Mouse (Mus musculus): ENCODE measurements around the gene Pxdn. TPM values are rescaled to one million over a fixed set of nuclear protein-coding genes. Genes with fewer than 3 reads are reported as not detected.

Pxdn gene
- polyA plus RNA-seq, 1 experiment from 2014 or later: 116 TPM

DNA sequence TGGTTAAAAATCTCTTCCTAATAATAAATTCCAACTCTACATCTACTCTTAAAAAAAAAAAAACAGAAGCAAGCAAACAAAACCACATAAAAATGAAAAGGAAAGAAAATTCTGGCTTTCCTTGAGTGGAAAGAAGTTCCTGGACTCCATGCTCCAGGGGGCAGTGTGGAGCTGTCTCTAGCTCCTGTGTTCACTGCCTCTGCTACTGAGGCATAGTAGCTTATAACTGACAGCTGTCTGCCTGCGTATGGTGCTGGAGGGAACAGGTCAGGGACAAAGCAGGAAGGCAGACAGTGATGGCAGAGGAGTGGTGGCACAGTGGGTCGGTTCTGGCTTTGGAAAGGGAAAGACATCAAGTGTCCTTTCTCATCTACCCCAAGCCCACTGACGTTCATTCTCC is 10.5 kb upstream of the Pxdn start:
- Histone ChIP-seq H3K9ac (ENCODE audit: low read length) (no peak overlapping the region), H3K4me2 (ENCODE audit: low read length) (no peak overlapping the region), H3K4me1 (replicated peaks; ENCODE audit: control insufficient read depth, insufficient read depth, low read length) (no peaks in the 10 kb centered on the region), H3K27ac (ENCODE audit: low read depth) (no peak overlapping the region), H3K27me3 (replicated peaks; ENCODE audit: control insufficient read depth, insufficient read depth, low read length) (no peaks in the 10 kb centered on the region), H3K9me3 (ENCODE audit: control insufficient read depth, low read length) (no peaks in the 10 kb centered on the region), H3K4me3 (ENCODE audit: low read depth, low read length) (no peak overlapping the region), H3K36me3 (ENCODE audit: control insufficient read depth, insufficient read depth, low read length) (no peaks in the 10 kb centered on the region)
- 50% methylated on average over 3 of the region's 3 CpGs for WGBS
- ATAC-seq (replicated peaks; ENCODE audit: low FRiP score, low TSS enrichment, low read depth): no peak
- no peak for DNase-seq (ENCODE audit: low spot score)

DNA sequence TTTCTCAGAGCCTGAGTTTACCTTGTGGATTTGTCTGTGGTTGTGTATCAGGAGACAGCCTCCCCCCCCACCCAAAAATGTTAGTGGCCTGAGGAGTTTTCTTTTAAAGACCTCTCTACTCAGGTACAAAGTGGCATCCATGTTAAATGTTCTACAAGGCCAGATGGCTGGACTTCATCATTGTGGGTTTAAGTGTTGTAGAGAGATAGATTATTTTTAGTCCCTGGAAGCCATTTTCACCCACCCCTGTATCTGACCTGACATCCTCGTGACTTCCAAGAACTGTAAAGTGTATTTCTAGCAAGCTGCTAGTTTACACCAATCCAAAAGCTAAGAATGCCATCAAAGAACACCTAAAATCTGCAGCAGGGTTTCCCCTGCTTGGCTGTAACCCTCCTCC is 6.8 kb upstream of the Pxdn start:
- no peak for ATAC-seq (replicated peaks; ENCODE audit: low FRiP score, low TSS enrichment, low read depth)
- Histone ChIP-seq H3K36me3 (ENCODE audit: control insufficient read depth, insufficient read depth, low read length) (no peaks in the 10 kb centered on the region), H3K27me3 (replicated peaks; ENCODE audit: control insufficient read depth, insufficient read depth, low read length) (no peaks in the 10 kb centered on the region), H3K4me1 (replicated peaks; ENCODE audit: control insufficient read depth, insufficient read depth, low read length) (no peaks in the 10 kb centered on the region), H3K4me2 (ENCODE audit: low read length) (no peak overlapping the region), H3K9me3 (ENCODE audit: control insufficient read depth, low read length) (no peaks in the 10 kb centered on the region), H3K9ac (ENCODE audit: low read length) (no peak overlapping the region), H3K27ac (ENCODE audit: low read depth) (no peak overlapping the region), H3K4me3 (ENCODE audit: low read depth, low read length) (no peak overlapping the region)
- WGBS: 50% methylated on average over 1 of the region's 1 CpGs
- DNase-seq (ENCODE audit: low spot score): no peak

DNA sequence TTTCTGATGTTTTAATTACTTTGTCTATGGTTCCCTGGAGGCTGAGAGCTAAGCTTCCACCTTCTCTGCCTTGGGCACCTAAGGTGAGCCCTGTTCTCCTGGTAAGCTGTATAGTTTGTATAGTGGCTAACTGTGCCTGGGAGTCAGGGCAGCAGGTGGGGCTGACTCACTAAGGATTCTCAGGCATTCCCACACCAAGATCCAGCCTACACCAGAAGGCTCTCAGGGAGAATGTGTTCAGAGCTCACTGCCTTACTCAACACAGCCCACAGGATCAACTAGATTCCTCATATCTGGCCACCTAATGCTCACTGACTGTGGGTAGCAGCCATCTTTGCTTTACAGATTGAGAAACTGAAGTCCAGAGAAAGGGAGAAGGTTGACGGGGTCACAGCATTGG is 4.5 kb upstream of the Pxdn start:
- Histone ChIP-seq H3K27me3 (replicated peaks; ENCODE audit: control insufficient read depth, insufficient read depth, low read length) (no peaks in the 10 kb centered on the region), H3K27ac (ENCODE audit: low read depth) (no peak overlapping the region), H3K9ac (ENCODE audit: low read length) (no peak overlapping the region), H3K9me3 (ENCODE audit: control insufficient read depth, low read length) (no peaks in the 10 kb centered on the region), H3K4me3 (ENCODE audit: low read depth, low read length) (no peak overlapping the region), H3K4me1 (replicated peaks; ENCODE audit: control insufficient read depth, insufficient read depth, low read length) (no peaks in the 10 kb centered on the region; the same call in 1 of the 2 replicates), H3K36me3 (ENCODE audit: control insufficient read depth, insufficient read depth, low read length) (no peaks in the 10 kb centered on the region), H3K4me2 (ENCODE audit: low read length) (no peak overlapping the region)
- no peak for ATAC-seq (replicated peaks; ENCODE audit: low FRiP score, low TSS enrichment, low read depth)
- 93% methylated on average over 1 of the region's 1 CpGs for WGBS
- no peak for DNase-seq (ENCODE audit: low spot score)

DNA sequence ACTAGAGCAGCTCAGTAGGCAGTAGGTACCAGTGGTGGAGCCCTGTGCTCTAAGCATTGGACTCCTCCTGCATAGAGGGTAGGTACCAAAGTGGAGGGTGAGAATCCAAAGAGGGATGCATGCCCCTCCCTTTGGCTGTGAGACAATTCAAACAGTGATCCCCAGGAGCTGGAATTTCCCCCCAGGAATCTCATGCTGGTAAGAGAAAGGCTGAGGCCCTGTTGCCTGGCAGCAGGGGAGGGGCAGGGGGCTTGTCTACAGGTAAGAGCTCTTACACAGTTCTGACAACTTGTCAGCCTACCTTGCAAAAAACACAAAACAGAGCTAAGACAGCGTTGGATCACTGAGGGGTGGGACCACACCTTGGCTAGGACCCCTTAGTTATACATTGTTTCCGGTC is 3.9 kb upstream of the Pxdn start:
- DNase-seq (ENCODE audit: low spot score): no peak
- no peak overlapping the region for H3K4me3 ChIP-seq (ENCODE audit: low read depth, low read length)
- H3K27me3 ChIP-seq (replicated peaks; ENCODE audit: control insufficient read depth, insufficient read depth, low read length): no peaks in the 10 kb centered on the region
- H3K4me2 ChIP-seq (ENCODE audit: low read length): no peak overlapping the region
- H3K9me3 ChIP-seq (ENCODE audit: control insufficient read depth, low read length): no peaks in the 10 kb centered on the region
- H3K4me1 ChIP-seq (replicated peaks; ENCODE audit: control insufficient read depth, insufficient read depth, low read length): no peaks in the 10 kb centered on the region; the same call in 1 of the 2 replicates
- no peak overlapping the region for H3K9ac ChIP-seq (ENCODE audit: low read length)
- ATAC-seq (replicated peaks; ENCODE audit: low FRiP score, low TSS enrichment, low read depth): no peak
- no peak overlapping the region for H3K27ac ChIP-seq (ENCODE audit: low read depth)
- WGBS: 61% methylated on average over 2 of the region's 2 CpGs
- H3K36me3 ChIP-seq (ENCODE audit: control insufficient read depth, insufficient read depth, low read length): no peaks in the 10 kb centered on the region

DNA sequence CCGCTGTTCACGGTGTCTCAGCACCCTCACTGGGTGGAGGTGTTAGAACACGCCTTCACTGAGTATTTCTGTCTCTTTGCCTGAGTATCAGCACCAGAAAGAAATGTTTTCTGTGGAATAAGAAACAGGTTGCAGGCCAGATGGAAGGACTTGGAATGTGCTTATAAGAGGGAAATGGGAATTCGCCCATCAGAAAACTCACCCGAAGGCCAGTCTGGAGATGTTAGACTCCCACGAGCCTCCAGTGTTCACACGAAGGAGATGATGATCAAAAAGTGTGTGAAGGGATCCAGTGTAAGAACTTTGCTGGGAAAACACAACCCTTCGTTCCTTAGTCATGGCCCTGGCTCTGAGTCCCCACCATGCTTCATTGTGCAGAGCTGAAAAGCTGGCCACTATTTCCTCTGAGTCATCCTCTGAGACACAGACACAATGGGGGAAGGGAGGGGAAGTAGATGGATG is 3.3 kb upstream of the Pxdn start:
- Histone ChIP-seq H3K4me2 (ENCODE audit: low read length) (no peak overlapping the region), H3K27ac (ENCODE audit: low read depth) (no peak overlapping the region), H3K9ac (ENCODE audit: low read length) (no peak overlapping the region), H3K4me3 (ENCODE audit: low read depth, low read length) (no peak overlapping the region), H3K9me3 (ENCODE audit: control insufficient read depth, low read length) (no peaks in the 10 kb centered on the region), H3K4me1 (replicated peaks; ENCODE audit: control insufficient read depth, insufficient read depth, low read length) (no peaks in the 10 kb centered on the region; the same call in none of the 2 replicates), H3K36me3 (ENCODE audit: control insufficient read depth, insufficient read depth, low read length) (no peaks in the 10 kb centered on the region), H3K27me3 (replicated peaks; ENCODE audit: control insufficient read depth, insufficient read depth, low read length) (no peaks in the 10 kb centered on the region)
- no peak for DNase-seq (ENCODE audit: low spot score)
- WGBS: 73% methylated on average over 8 of the region's 8 CpGs
- ATAC-seq (replicated peaks; ENCODE audit: low FRiP score, low TSS enrichment, low read depth): no peak

DNA sequence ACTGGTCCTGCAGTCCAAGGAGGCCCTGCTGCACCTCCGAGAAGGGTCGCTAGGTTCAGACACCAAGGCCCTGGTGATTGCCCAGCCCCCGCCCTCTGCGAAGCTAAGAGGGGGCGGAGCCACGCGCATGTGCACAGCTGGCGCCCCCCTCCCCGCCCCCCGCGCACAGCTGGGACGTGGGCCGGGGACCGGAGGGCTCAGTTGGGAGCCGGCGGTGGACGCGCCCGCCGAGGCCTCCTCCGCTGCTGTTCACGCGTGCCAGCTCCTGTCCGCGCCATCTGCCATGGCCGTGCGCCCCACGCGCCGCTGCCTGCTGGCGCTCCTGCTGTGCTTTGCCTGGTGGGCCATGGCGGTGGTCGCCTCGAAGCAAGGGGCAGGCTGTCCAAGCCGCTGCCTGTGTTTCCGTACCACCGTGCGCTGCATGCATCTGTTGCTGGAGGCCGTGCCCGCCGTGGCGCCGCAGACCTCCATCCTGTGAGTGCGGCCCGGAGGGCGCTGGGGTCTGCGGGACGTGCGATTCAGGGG is 505 bp downstream of the Pxdn start:
- H3K4me1 ChIP-seq (replicated peaks; ENCODE audit: control insufficient read depth, insufficient read depth, low read length): peaks cover 21% of the 10 kb centered on the region
- peaks cover 3% of the 10 kb centered on the region; the same call in 1 of the 2 replicates for H3K36me3 ChIP-seq (ENCODE audit: control insufficient read depth, insufficient read depth, low read length)
- ATAC-seq (replicated peaks; ENCODE audit: low FRiP score, low TSS enrichment, low read depth) (peak; percentile 89), DNase-seq (ENCODE audit: low spot score) (no peak)
- H3K4me2 ChIP-seq (ENCODE audit: low read length): peak overlapping the region; percentile 74
- no peaks in the 10 kb centered on the region for H3K27me3 ChIP-seq (replicated peaks; ENCODE audit: control insufficient read depth, insufficient read depth, low read length)
- H3K27ac ChIP-seq (ENCODE audit: low read depth): peak overlapping the region; percentile 94
- H3K9ac ChIP-seq (ENCODE audit: low read length): peak overlapping the region; percentile 91
- WGBS: under 1% methylated on average over 37 of the region's 49 CpGs
- peak overlapping the region; percentile 85 for H3K4me3 ChIP-seq (ENCODE audit: low read depth, low read length)
- no peaks in the 10 kb centered on the region for H3K9me3 ChIP-seq (ENCODE audit: control insufficient read depth, low read length)

DNA sequence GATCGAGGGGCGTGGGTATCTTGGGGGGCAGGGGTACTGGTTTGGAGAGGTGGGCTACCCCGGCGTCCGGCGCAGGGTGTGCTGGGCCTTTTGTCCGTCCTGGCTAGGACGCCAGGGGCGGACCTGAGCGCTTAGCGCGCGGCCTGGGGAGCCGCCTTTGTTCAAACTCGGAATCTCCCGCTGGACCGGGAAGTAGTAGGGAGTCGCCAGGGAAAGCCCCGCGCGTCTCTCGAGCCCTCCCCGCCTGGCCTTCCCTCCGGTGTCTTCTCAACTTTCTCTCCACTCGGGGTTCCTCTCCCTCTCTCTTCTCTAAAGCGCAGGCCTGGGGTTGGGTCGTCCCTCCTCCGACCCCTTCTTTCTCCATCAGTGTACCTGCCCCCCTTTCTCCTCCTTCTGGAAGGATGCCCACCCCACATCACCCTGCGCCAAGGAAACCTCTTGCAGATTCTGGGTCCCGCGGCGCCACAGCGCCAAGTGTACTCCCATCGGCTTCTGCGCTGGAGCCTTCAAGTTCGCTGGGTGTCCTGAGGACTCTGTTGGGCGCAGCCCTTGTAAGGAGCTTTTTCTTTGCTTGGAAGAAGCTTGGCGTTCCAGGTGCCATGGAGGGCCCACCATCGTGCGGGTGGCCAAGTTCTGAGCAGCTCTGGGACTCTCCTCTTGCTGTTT is 1.1 kb downstream of the Pxdn start:
- Histone ChIP-seq H3K9me3 (ENCODE audit: control insufficient read depth, low read length) (no peaks in the 10 kb centered on the region), H3K36me3 (ENCODE audit: control insufficient read depth, insufficient read depth, low read length) (peaks cover 3% of the 10 kb centered on the region; the same call in 1 of the 2 replicates), H3K4me2 (ENCODE audit: low read length) (peak overlapping the region; percentile 74), H3K4me1 (replicated peaks; ENCODE audit: control insufficient read depth, insufficient read depth, low read length) (peaks cover 21% of the 10 kb centered on the region), H3K27me3 (replicated peaks; ENCODE audit: control insufficient read depth, insufficient read depth, low read length) (no peaks in the 10 kb centered on the region), H3K9ac (ENCODE audit: low read length) (peak overlapping the region; percentile 91), H3K4me3 (ENCODE audit: low read depth, low read length) (peak overlapping the region; percentile 85), H3K27ac (ENCODE audit: low read depth) (peak overlapping the region; percentile 94)
- peak; percentile 89 for DNase-seq (ENCODE audit: low spot score)
- ATAC-seq (replicated peaks; ENCODE audit: low FRiP score, low TSS enrichment, low read depth): peak; percentile 86
- under 1% methylated on average over 35 of the region's 40 CpGs for WGBS

DNA sequence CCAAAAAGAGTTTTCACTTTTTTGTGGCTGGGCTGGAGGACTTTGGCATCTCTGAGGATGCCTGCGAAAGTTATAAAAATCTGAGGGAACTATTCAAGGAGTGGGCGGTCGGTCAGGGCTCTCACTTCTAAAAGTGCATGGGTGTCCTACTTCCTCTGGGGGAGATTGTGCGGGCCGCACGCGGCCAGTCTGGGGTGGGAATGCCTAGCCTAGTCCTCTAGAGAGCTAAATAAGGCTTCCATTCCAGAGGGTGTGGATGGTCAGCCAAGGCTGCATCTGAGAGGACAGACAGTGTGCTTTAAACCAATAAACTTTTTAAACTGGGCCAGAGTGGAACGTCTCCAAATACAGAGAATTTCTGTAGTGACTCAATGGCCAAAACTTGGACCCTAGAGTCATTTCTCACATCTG is 1.9 kb downstream of the Pxdn start:
- peak overlapping the region; percentile 85 for H3K4me3 ChIP-seq (ENCODE audit: low read depth, low read length)
- no peaks in the 10 kb centered on the region for H3K9me3 ChIP-seq (ENCODE audit: control insufficient read depth, low read length)
- peak overlapping the region; percentile 91 for H3K9ac ChIP-seq (ENCODE audit: low read length)
- WGBS: 6% methylated on average over 8 of the region's 8 CpGs
- DNase-seq (ENCODE audit: low spot score) (no peak), ATAC-seq (replicated peaks; ENCODE audit: low FRiP score, low TSS enrichment, low read depth) (no peak)
- no peaks in the 10 kb centered on the region for H3K27me3 ChIP-seq (replicated peaks; ENCODE audit: control insufficient read depth, insufficient read depth, low read length)
- peak overlapping the region; percentile 74 for H3K4me2 ChIP-seq (ENCODE audit: low read length)
- peaks cover 3% of the 10 kb centered on the region; the same call in 1 of the 2 replicates for H3K36me3 ChIP-seq (ENCODE audit: control insufficient read depth, insufficient read depth, low read length)
- peak overlapping the region; percentile 94 for H3K27ac ChIP-seq (ENCODE audit: low read depth)
- H3K4me1 ChIP-seq (replicated peaks; ENCODE audit: control insufficient read depth, insufficient read depth, low read length): peaks cover 21% of the 10 kb centered on the region

DNA sequence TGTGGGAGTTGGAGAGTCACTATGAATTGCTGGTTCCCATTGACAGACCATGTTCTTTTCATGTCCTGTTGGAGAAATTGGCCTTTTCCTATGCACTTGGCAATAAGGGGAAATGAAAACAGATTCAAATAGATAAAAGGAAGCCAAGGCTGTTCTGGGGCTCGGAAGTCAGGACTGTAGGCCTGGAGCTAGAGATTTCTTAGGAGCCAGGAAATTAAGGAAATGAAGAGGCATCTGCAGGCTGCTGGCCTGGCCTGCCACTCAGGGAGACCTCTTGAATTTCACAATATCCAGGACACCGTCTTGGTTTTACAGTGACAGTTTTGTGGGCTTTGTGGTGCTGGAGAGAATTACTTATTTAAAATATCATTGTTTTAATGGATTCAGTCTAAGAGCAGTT is 5.0 kb downstream of the Pxdn start:
- no peaks in the 10 kb centered on the region for H3K9me3 ChIP-seq (ENCODE audit: control insufficient read depth, low read length)

More for the DNA sequence above, 5.0 kb downstream of the Pxdn start:
- Histone ChIP-seq H3K4me3 (ENCODE audit: low read depth, low read length) (no peak overlapping the region), H3K4me1 (replicated peaks; ENCODE audit: control insufficient read depth, insufficient read depth, low read length) (peaks cover 21% of the 10 kb centered on the region), H3K4me2 (ENCODE audit: low read length) (no peak overlapping the region), H3K27ac (ENCODE audit: low read depth) (no peak overlapping the region), H3K9ac (ENCODE audit: low read length) (no peak overlapping the region), H3K27me3 (replicated peaks; ENCODE audit: control insufficient read depth, insufficient read depth, low read length) (no peaks in the 10 kb centered on the region), H3K36me3 (ENCODE audit: control insufficient read depth, insufficient read depth, low read length) (peaks cover 6% of the 10 kb centered on the region; the same call in 1 of the 2 replicates)
- WGBS: 79% methylated on average over 2 of the region's 2 CpGs
- no peak for DNase-seq (ENCODE audit: low spot score)
- no peak for ATAC-seq (replicated peaks; ENCODE audit: low FRiP score, low TSS enrichment, low read depth)

Data from intestine, embryonic 14.5 days (tissue).